ENCODE assay signal across 8 mouse cellular contexts in the genomic region with DNA sequence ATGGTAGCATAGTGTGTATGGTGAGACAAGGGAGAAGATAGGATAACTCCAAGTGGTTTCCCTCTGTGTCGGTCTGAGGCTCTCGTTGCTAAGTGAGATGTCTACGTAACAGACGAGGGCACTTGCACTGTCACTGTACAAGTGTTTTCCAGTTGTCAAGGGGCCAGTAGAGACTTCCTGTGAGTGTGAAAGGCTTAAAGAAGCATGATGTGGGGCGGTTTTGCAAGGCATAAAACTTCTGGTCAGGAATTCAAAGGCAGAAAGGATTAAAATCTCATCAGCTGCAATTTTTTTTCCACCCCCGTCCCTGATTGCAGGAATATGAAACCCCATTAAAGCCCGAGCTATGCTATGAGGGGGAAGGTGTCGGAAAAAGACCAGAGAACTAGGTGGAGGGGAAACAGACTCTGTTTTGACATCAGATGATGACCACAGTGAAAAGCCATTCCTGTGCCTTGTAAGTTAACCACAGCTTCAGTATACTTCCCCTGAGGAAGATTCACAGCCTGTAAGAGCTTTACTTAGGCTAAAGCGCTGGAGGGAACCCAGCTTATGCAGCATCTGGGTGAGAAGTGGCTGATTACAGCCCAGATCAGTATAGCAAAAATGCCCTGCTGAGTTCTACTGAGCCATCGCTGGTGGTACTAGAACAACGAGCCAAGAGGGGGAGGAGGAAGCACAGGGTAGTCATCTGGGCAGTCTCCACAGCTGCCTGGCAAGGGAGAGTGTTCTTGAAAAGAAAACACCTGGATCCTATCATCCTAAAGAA. TPM values are rescaled to one million over a fixed set of nuclear protein-coding genes. Genes with fewer than 3 reads are reported as not detected.
DNase-seq lines count a peak whose midpoint lies in the region; ATAC-seq and TF ChIP-seq lines count a peak whose summit lies in the region.
"Had no signal": no experiment of that assay in that cellular context is flagged by ENCODE, and none has a peak within 500 bp of the region (broad histone marks: within the 10 kb centered on the region; RNA-seq: fewer than 3 reads in every experiment).

No protein-coding gene starts in this region.

- CTCF ChIA-PET in Patski (lab: Charles Lee): interaction anchor here (0.9 to 1.2 kb wide), 2 partner anchors 12 to 13 kb away, joined by 3 to 4 read pairs; no protein-coding TSS in a partner anchor

- H3K27ac ChIP-seq in kidney, adult 2 months (ENCODE audit: insufficient read depth, low read depth, low read length): no peak overlapping the region
- 0 out of 2 replicates have a peak overlapping the region, but pooled peaks have one; percentile 2 for H3K27ac ChIP-seq in limb, embryonic 15.5 days
- H3K27ac ChIP-seq: liver, embryonic 13.5 days had no signal

- H3K9ac ChIP-seq in limb, embryonic 15.5 days: no peak overlapping the region
- H3K9ac ChIP-seq: liver, embryonic 13.5 days had no signal

- no peaks in the 10 kb centered on the region for H3K4me1 ChIP-seq in kidney, adult 2 months (ENCODE audit: control insufficient read depth, insufficient read depth, low read length)
- peaks cover 37% of the 10 kb centered on the region for H3K4me1 ChIP-seq in limb, embryonic 15.5 days

- POLR2A ChIA-PET in Patski (lab: Charles Lee): interaction anchor here (0.5 kb wide), 1 partner anchor 275 kb away, joined by 6 read pairs; no protein-coding TSS in a partner anchor

- H3K4me3 ChIP-seq in kidney, adult 2 months (ENCODE audit: insufficient read depth, low read depth, low read length): no peak overlapping the region
- H3K4me3 ChIP-seq in limb, embryonic 15.5 days: no peak overlapping the region
- H3K4me3 ChIP-seq: liver, embryonic 13.5 days had no signal

- no peaks in the 10 kb centered on the region for H3K36me3 ChIP-seq in kidney, adult 2 months (ENCODE audit: control insufficient read depth, insufficient read depth, low read length)
- H3K36me3 ChIP-seq in limb, embryonic 15.5 days: no peaks in the 10 kb centered on the region
- H3K36me3 ChIP-seq: liver, embryonic 13.5 days had no signal

- peak; percentile 33 for DNase-seq in kidney, adult 2 months
- DNase-seq in kidney, postnatal 25 days: no peak
- peak; percentile 80 for DNase-seq in 3T3-L1 (ENCODE audit: low read depth, low spot score)
- DNase-seq in Patski (ENCODE audit: low read depth, low spot score): no peak
- DNase-seq in embryo, embryonic 10 days (ENCODE audit: low spot score): no peak
- DNase-seq in urinary bladder, postnatal 36 days (ENCODE audit: low spot score in 2 of 2): no peak
- DNase-seq: liver, embryonic 13.5 days had no signal

- H3K9me3 ChIP-seq in limb, embryonic 15.5 days: no peaks in the 10 kb centered on the region
- H3K9me3 ChIP-seq: liver, embryonic 13.5 days had no signal

- TF ChIP-seq POLR2A in kidney, adult 2 months (IDR thresholded peaks at IDR 0.05; ENCODE audit: low read depth, low read length): no peak

- H3K4me2 ChIP-seq in limb, embryonic 15.5 days: peak overlapping the region; percentile 96
- H3K4me2 ChIP-seq: liver, embryonic 13.5 days had no signal

- in situ Hi-C loops in Patski (cut with MboI; ENCODE audit: low pct_unique_long_range_greater_than_20kb): no loop called here

- TF ChIP-seq CTCF in kidney, adult 2 months (conservative IDR thresholded peaks at IDR 0.05; ENCODE audit: insufficient read depth, insufficient read length, low read depth, low read length): no peak
- TF ChIP-seq CTCF in Patski (IDR thresholded peaks at IDR 0.05): no peak

- peak; percentile 40 for ATAC-seq in Patski
- ATAC-seq in limb, embryonic 15.5 days (ENCODE audit: insufficient number of reproducible peaks, low FRiP score, low TSS enrichment, low read depth): peak; percentile 23; the same call in 1 of the 2 replicates

- H3K27me3 ChIP-seq in kidney, adult 2 months (replicated peaks; ENCODE audit: control insufficient read depth, insufficient read depth, low read length): no peaks in the 10 kb centered on the region
- H3K27me3 ChIP-seq in Patski: no peaks in the 10 kb centered on the region
- peaks cover 32% of the 10 kb centered on the region for H3K27me3 ChIP-seq in limb, embryonic 15.5 days

- whole genome bisulfite sequencing in kidney, adult 2 months: 52% methylated on average over 11 of the region's 11 CpGs
- 27% methylated on average over 11 of the region's 11 CpGs for WGBS in limb, embryonic 15.5 days

RNA-seq across cellular contexts. Expression of gene Sstr4, which starts 2.1 kb away (rescaled TPM):
- 0.34 and 0.36 TPM in 2 replicates for polyA plus RNA-seq in kidney, adult 2 months (2012; rRNA removed)
- not detected for polyA plus RNA-seq in Patski (2021)
- 3.1 and 3.9 TPM in 2 replicates for polyA plus RNA-seq in limb, embryonic 15.5 days (2015; fragmentation: Nextera tagmentation; extraction: Ambion mirVana)
- polyA plus RNA-seq: liver, embryonic 13.5 days had no signal

RNA-seq across cellular contexts. Expression of gene Thbd, which starts 10.8 kb away (rescaled TPM):
- polyA plus RNA-seq in kidney, adult 2 months (2012; rRNA removed): 28.4 and 30.6 TPM in 2 replicates
- not detected for polyA plus RNA-seq in Patski (2021)
- 28.5 and 29.1 TPM in 2 replicates for polyA plus RNA-seq in limb, embryonic 15.5 days (2015; fragmentation: Nextera tagmentation; extraction: Ambion mirVana)

RNA-seq across cellular contexts. Expression of gene Cd93, which starts 46.2 kb away (rescaled TPM):
- 8.6 and 10.3 TPM in 2 replicates for polyA plus RNA-seq in kidney, adult 2 months (2012; rRNA removed)
- polyA plus RNA-seq in Patski (2021): 0.01 TPM
- 12.1 and 12.7 TPM in 2 replicates for polyA plus RNA-seq in limb, embryonic 15.5 days (2015; fragmentation: Nextera tagmentation; extraction: Ambion mirVana)

Comparison
In these comparisons a context has a peak if more than half of its experiments do, and no peak if none do; other contexts are left out.
1. DNase-seq: peak in kidney, adult 2 months (single experiment) and 3T3-L1 (single experiment); none in kidney, postnatal 25 days (0 of 2), Patski (single experiment), embryo, embryonic 10 days (single experiment) and urinary bladder, postnatal 36 days (0 of 2).
2. RNA of gene Thbd, which starts 10.8 kb away (polyA plus RNA-seq): 28.5 to 29.1 TPM in limb, embryonic 15.5 days and 28.4 to 30.6 TPM in kidney, adult 2 months; not detected in Patski (single experiment); every median in the first group is over 10 times any median in the second.